Mouse (Mus musculus) olfactory bulb, adult 2 months (tissue): ENCODE data around the gene Asb2. TPM values are rescaled to one million over a fixed set of nuclear protein-coding genes. Genes with fewer than 3 reads are reported as not detected.

Source experiments
- H3K27ac ChIP-seq: fragments of 200-500 bp; 2 replicates; pipeline ENCODE4 v1.5.1; 2012; ENCODE audit warnings: low read depth, low read length; ENCODE audit not compliant: insufficient read depth
- H3K4me1 ChIP-seq: fragments of 200-500 bp; 2 replicates; pipeline ENCODE4 v1.6.1; 2012; ENCODE audit warnings: low read length; ENCODE audit not compliant: control insufficient read depth, insufficient read depth
- H3K4me3 ChIP-seq: fragments of 200-500 bp; 2 replicates; pipeline ENCODE4 v1.5.1; 2012; ENCODE audit warnings: mild to moderate bottlenecking, low read depth, low read length, moderate library complexity; ENCODE audit not compliant: insufficient read depth
- CTCF ChIP-seq: fragments of 200-500 bp; IDR thresholded peaks from 2 replicates; pipeline ENCODE4 v1.5.1; 2012; ENCODE audit warnings: low read depth, mild to moderate bottlenecking, low read length, moderate library complexity; ENCODE audit not compliant: insufficient read depth
- POLR2A ChIP-seq: fragments of 200-500 bp; IDR thresholded peaks from 2 replicates; pipeline ENCODE4 v1.6.1; 2012; ENCODE audit warnings: mild to moderate bottlenecking, low read depth, low read length, moderate library complexity; ENCODE audit not compliant: insufficient read depth
- WGBS: fragments of 180-500 bp; shearing (Covaris S2); methylation state at CpG from one replicate; pipeline ENCODE4 v1.1.7; 2018; 5-methylcytosine and 5-hydroxymethylcytosine counted together
- polyA plus RNA-seq: library from polyadenylated mRNA; stranded (reverse); fragments of >200 nt; gene quantifications from 2 replicates; pipeline ENCODE4 v1.2.4, GENCODE M21; 2012; ENCODE audit warnings: low replicate concordance; ENCODE audit not compliant: missing spikeins, insufficient read depth, insufficient read length

Gene Asb2
- polyA plus RNA-seq, 1 experiment: not detected

GRCm38 (mm10) chr12:103273732-103274131, 82.1 kb downstream of the Asb2 start:
- TF ChIP-seq CTCF: no peak
- no peak for TF ChIP-seq POLR2A
- 93% methylated on average over 2 of the region's 2 CpGs for WGBS
- Histone ChIP-seq H3K27ac (no peak overlapping the region), H3K4me3 (no peak overlapping the region), H3K4me1 (0 out of 2 replicates have a peak, but pooled peaks cover 2% of the 10 kb centered on the region)

- H3K4me3 ChIP-seq: no peak overlapping the region
- TF ChIP-seq POLR2A (no peak), CTCF (no peak)
- H3K4me1 ChIP-seq: 0 out of 2 replicates have a peak, but pooled peaks cover 2% of the 10 kb centered on the region
- 49% methylated on average over 6 of the region's 6 CpGs for WGBS
- H3K27ac ChIP-seq: no peak overlapping the region
These were observed 82.8 kb downstream of the Asb2 start for GRCm38 (mm10) chr12:103273051-103273450.

- Histone ChIP-seq H3K4me1 (0 out of 2 replicates have a peak, but pooled peaks cover 2% of the 10 kb centered on the region), H3K27ac (no peak overlapping the region), H3K4me3 (no peak overlapping the region)
- TF ChIP-seq POLR2A (no peak), CTCF (no peak)
- WGBS: 95% methylated on average over 3 of the region's 3 CpGs
These were observed 83.6 kb downstream of the Asb2 start for GRCm38 (mm10) chr12:103272176-103272575.

Other genes starting within 250 kb of the Asb2 start
- not detected in 2 replicates for gene Prima1, start 113.9 kb downstream of the Asb2 start, polyA plus RNA-seq
- gene Fam181a, start 45.0 kb downstream of the Asb2 start, polyA plus RNA-seq: not detected in 2 replicates
- gene Otub2, start 32.7 kb upstream of the Asb2 start, polyA plus RNA-seq: not detected in 2 replicates
- not detected in 2 replicates for gene 9330161L09Rik, start 51.8 kb upstream of the Asb2 start, polyA plus RNA-seq
- gene Ddx24, start 69.8 kb upstream of the Asb2 start, polyA plus RNA-seq: 279 TPM in 1 of 2 replicates, not detected in the other
- gene Ifi27, start 78.2 kb upstream of the Asb2 start, polyA plus RNA-seq: not detected in 2 replicates
- not detected in 2 replicates for gene Ifi27l2a, start 87.7 kb upstream of the Asb2 start, polyA plus RNA-seq
- not detected in 2 replicates for gene Ifi27l2b, start 101.2 kb upstream of the Asb2 start, polyA plus RNA-seq
- gene Ppp4r4, start 176.3 kb upstream of the Asb2 start, polyA plus RNA-seq: not detected in 2 replicates